Mouse (Mus musculus) heart, adult 2 months (tissue): ENCODE results near the gene Itgb3. TPM values are rescaled to one million over a fixed set of nuclear protein-coding genes. Genes with fewer than 3 reads are reported as not detected.

Experiments used
- DNase-seq, 2 experiments: peaks; one replicate each; pipeline ENCODE4 v3.0.0; 2021
- H3K27ac ChIP-seq: fragments of 200-600 bp; 2 replicates; pipeline ENCODE4 v1.8.1; 2022
- H3K27me3 ChIP-seq: fragments of 200-500 bp; 2 replicates; pipeline ENCODE4 v1.6.1; 2012; ENCODE audit warnings: mild to moderate bottlenecking, low read length, inconsistent platforms, mixed read lengths; ENCODE audit not compliant: control insufficient read depth, insufficient read depth
- H3K36me3 ChIP-seq: fragments of 200-500 bp; 2 replicates; pipeline ENCODE4 v1.6.1; 2012; ENCODE audit warnings: low read length, inconsistent platforms; ENCODE audit not compliant: control insufficient read depth, insufficient read depth
- H3K4me1 ChIP-seq: fragments of 200-500 bp; 2 replicates; pipeline ENCODE4 v1.6.1; 2011; ENCODE audit warnings: low read length; ENCODE audit not compliant: control insufficient read depth, insufficient read depth
- H3K4me3 ChIP-seq: fragments of 200-600 bp; 2 replicates; pipeline ENCODE4 v1.8.1; 2022
- H3K79me2 ChIP-seq: fragments of 200-500 bp; replicated peaks from 2 replicates; pipeline ENCODE4 v1.6.1; 2012; ENCODE audit warnings: mild to moderate bottlenecking, inconsistent platforms, low read length, moderate library complexity, mixed read lengths; ENCODE audit not compliant: control insufficient read depth, insufficient read depth
- H3K9ac ChIP-seq: fragments of 200-500 bp; 2 replicates; pipeline ENCODE4 v1.6.1; 2012; ENCODE audit warnings: low read depth, mild to moderate bottlenecking, control low read depth, inconsistent platforms, low read length, mixed read lengths
- CTCF ChIP-seq: fragments of 200-600 bp; IDR thresholded peaks from 2 replicates; pipeline ENCODE4 v1.8.1; 2022; ENCODE audit warnings: antibody characterized with exemption, mild to moderate bottlenecking, moderate library complexity
- EP300 ChIP-seq: fragments of 200-500 bp; IDR thresholded peaks from 2 replicates; pipeline ENCODE4 v1.6.1; 2011; ENCODE audit warnings: low read depth, low read length, control low read depth; ENCODE audit not compliant: insufficient read depth
- POLR2A ChIP-seq: fragments of 200-500 bp; IDR thresholded peaks from 2 replicates; pipeline ENCODE4 v1.6.1; 2011; ENCODE audit warnings: mild to moderate bottlenecking, low read depth, low read length, control low read depth; ENCODE audit not compliant: insufficient read depth
- WGBS: fragments of 180-500 bp; shearing (Covaris S2); methylation state at CpG from one replicate; pipeline ENCODE4 v1.1.7; 2018; 5-methylcytosine and 5-hydroxymethylcytosine counted together
- intact Hi-C: fragments of 180-260 bp; cut with DNase I; formaldehyde crosslinking; loops from one replicate; pipeline ENCODE4 v1.15.1; 2025
- polyA plus RNA-seq: library from polyadenylated mRNA; depleted of rRNA; stranded (reverse); fragments of >200 nt; gene quantifications from 2 replicates; pipeline ENCODE4 v1.2.3, GENCODE M21; 2012
- total RNA-seq, 2 experiments: library from RNA; stranded (reverse); gene quantifications; 2 replicates each; pipeline ENCODE4 v1.2.3; 2021

Gene Itgb3
- total and polyA plus RNA-seq, 3 experiments = 2.3 to 8.1 (median 2.7) TPM

GRCm38 (mm10) chr11:104638906-104639305 lies 31.1 kb downstream of the Itgb3 start:
- Histone ChIP-seq H3K79me2 (no peaks in the 10 kb centered on the region), H3K27me3 (no peaks in the 10 kb centered on the region), H3K4me3 (no peak overlapping the region), H3K27ac (no peak overlapping the region), H3K9ac (no peak overlapping the region), H3K4me1 (no peaks in the 10 kb centered on the region), H3K36me3 (no peaks in the 10 kb centered on the region)
- TF ChIP-seq EP300 (no peak), POLR2A (no peak), CTCF (no peak)
- no peak for DNase-seq
- WGBS = 52% methylated on average over 2 of the region's 2 CpGs
- intact Hi-C loops = no loop called here

GRCm38 (mm10) chr11:104639634-104640033 lies 31.8 kb downstream of the Itgb3 start:
- Histone ChIP-seq H3K4me1 (no peaks in the 10 kb centered on the region), H3K27me3 (no peaks in the 10 kb centered on the region), H3K36me3 (no peaks in the 10 kb centered on the region), H3K79me2 (no peaks in the 10 kb centered on the region), H3K9ac (no peak overlapping the region), H3K27ac (no peak overlapping the region), H3K4me3 (no peak overlapping the region)
- TF ChIP-seq CTCF (no peak), EP300 (no peak), POLR2A (no peak)
- no peak for DNase-seq
- WGBS = 87% methylated on average over 9 of the region's 9 CpGs
- intact Hi-C loops = no loop called here

GRCm38 (mm10) chr11:104640894-104641293 lies 33.1 kb downstream of the Itgb3 start:
- no peak for DNase-seq
- no peaks in the 10 kb centered on the region for H3K27me3 ChIP-seq
- 62% methylated on average over 10 of the region's 10 CpGs for WGBS
- H3K79me2 ChIP-seq = no peaks in the 10 kb centered on the region
- no peak overlapping the region for H3K4me3 ChIP-seq
- intact Hi-C loops = no loop called here
- TF ChIP-seq CTCF (no peak), POLR2A (no peak), EP300 (no peak)
- no peak overlapping the region for H3K9ac ChIP-seq
- no peaks in the 10 kb centered on the region for H3K4me1 ChIP-seq
- H3K27ac ChIP-seq = no peak overlapping the region
- no peaks in the 10 kb centered on the region for H3K36me3 ChIP-seq

GRCm38 (mm10) chr11:104643236-104643635 lies 35.4 kb downstream of the Itgb3 start:
- no peaks in the 10 kb centered on the region for H3K36me3 ChIP-seq
- TF ChIP-seq EP300 (no peak), CTCF (no peak), POLR2A (no peak)
- no peak overlapping the region for H3K4me3 ChIP-seq
- no peaks in the 10 kb centered on the region for H3K4me1 ChIP-seq
- H3K9ac ChIP-seq = no peak overlapping the region
- intact Hi-C loops = no loop called here
- H3K27me3 ChIP-seq = no peaks in the 10 kb centered on the region
- DNase-seq = no peak
- no peaks in the 10 kb centered on the region for H3K79me2 ChIP-seq
- H3K27ac ChIP-seq = no peak overlapping the region
- WGBS = 85% methylated on average over 4 of the region's 4 CpGs

- H3K27ac ChIP-seq = no peak overlapping the region
- intact Hi-C loops = loop anchor here (5.0 kb wide), 1 partner anchor 53 kb away; no protein-coding TSS in a partner anchor
- H3K36me3 ChIP-seq = no peaks in the 10 kb centered on the region
- no peak for TF ChIP-seq POLR2A
- TF ChIP-seq CTCF = no peak
- TF ChIP-seq EP300 = no peak
- H3K27me3 ChIP-seq = no peaks in the 10 kb centered on the region
- no peak overlapping the region for H3K9ac ChIP-seq
- no peaks in the 10 kb centered on the region for H3K4me1 ChIP-seq
- WGBS = 95% methylated on average over 6 of the region's 6 CpGs
- H3K79me2 ChIP-seq = no peaks in the 10 kb centered on the region
- no peak for DNase-seq
- H3K4me3 ChIP-seq = no peak overlapping the region
These were observed 37.6 kb downstream of the Itgb3 start for GRCm38 (mm10) chr11:104645402-104645801.

GRCm38 (mm10) chr11:104646173-104646572 lies 38.4 kb downstream of the Itgb3 start:
- H3K9ac ChIP-seq = no peak overlapping the region
- WGBS = 82% methylated on average over 4 of the region's 4 CpGs
- intact Hi-C loops = loop anchor here (5.0 kb wide), 1 partner anchor 54 kb away; no protein-coding TSS in a partner anchor
- no peaks in the 10 kb centered on the region for H3K36me3 ChIP-seq
- no peak for TF ChIP-seq POLR2A
- no peak for TF ChIP-seq EP300
- no peak for TF ChIP-seq CTCF
- no peaks in the 10 kb centered on the region for H3K27me3 ChIP-seq
- no peaks in the 10 kb centered on the region for H3K79me2 ChIP-seq
- no peak overlapping the region for H3K27ac ChIP-seq
- no peak for DNase-seq
- no peaks in the 10 kb centered on the region for H3K4me1 ChIP-seq
- H3K4me3 ChIP-seq = no peak overlapping the region
